In genomic region chr15:28064081-28064732, GRCm38 (mm10) we compare ENCODE assay signal across 22 mouse cellular contexts. TPM values are rescaled to one million over a fixed set of nuclear protein-coding genes. Genes with fewer than 3 reads are reported as not detected.
A peak's percentile ranks its signal among the peaks of the same experiment; 100 is the strongest.
DNase-seq lines count a peak whose midpoint lies in the region; ATAC-seq and TF ChIP-seq lines count a peak whose summit lies in the region.
"Had no signal": no experiment of that assay in that cellular context is flagged by ENCODE, and none has a peak within 500 bp of the region (broad histone marks: within the 10 kb centered on the region; RNA-seq: fewer than 3 reads in every experiment).

No protein-coding gene starts in this region.

- no peak for TF ChIP-seq POLR2A in kidney, adult 2 months (IDR thresholded peaks at IDR 0.05; ENCODE audit: low read depth, low read length)

- H3K9me3 ChIP-seq in kidney, embryonic 16.5 days (ENCODE audit: low read length), result no peaks in the 10 kb centered on the region
- no peaks in the 10 kb centered on the region for H3K9me3 ChIP-seq in hindbrain, embryonic 13.5 days
- H3K9me3 ChIP-seq in liver, postnatal 0 days (ENCODE audit: low read length), result no peaks in the 10 kb centered on the region
- H3K9me3 ChIP-seq: embryonic facial prominence, embryonic 13.5 days; forebrain, embryonic 12.5 days; hindbrain, embryonic 12.5 days had no signal

- POLR2A ChIA-PET in Patski (lab: Charles Lee), result interaction anchor here (0.9 kb wide), 1 partner anchor 77 kb away, joined by 3 read pairs; no protein-coding TSS in a partner anchor

- CTCF ChIA-PET in Patski (lab: Charles Lee), result no interaction called here

- 0 out of 2 replicates have a peak overlapping the region, but pooled peaks have one; percentile 48 for H3K27ac ChIP-seq in kidney, adult 2 months (ENCODE audit: insufficient read depth, low read depth, low read length)
- H3K27ac ChIP-seq in kidney, embryonic 16.5 days (ENCODE audit: low read length), result 0 out of 2 replicates have a peak overlapping the region, but pooled peaks have one; percentile 53
- no peak overlapping the region for H3K27ac ChIP-seq in hindbrain, embryonic 13.5 days
- no peak overlapping the region for H3K27ac ChIP-seq in liver, postnatal 0 days (ENCODE audit: low read depth)
- H3K27ac ChIP-seq: embryonic facial prominence, embryonic 13.5 days; forebrain, embryonic 12.5 days; gastrocnemius, adult 2 months; hindbrain, embryonic 12.5 days; hindbrain, postnatal 0 days had no signal

- peaks cover 3% of the 10 kb centered on the region; the same call in 1 of the 2 replicates for H3K4me1 ChIP-seq in kidney, adult 2 months (ENCODE audit: control insufficient read depth, insufficient read depth, low read length)
- peaks cover 3% of the 10 kb centered on the region; the same call in 1 of the 2 replicates for H3K4me1 ChIP-seq in kidney, embryonic 16.5 days (ENCODE audit: insufficient read depth, low read length)
- H3K4me1 ChIP-seq in hindbrain, embryonic 13.5 days (replicated peaks), result 0 out of 2 replicates have a peak, but pooled peaks cover 2% of the 10 kb centered on the region
- H3K4me1 ChIP-seq in liver, postnatal 0 days (ENCODE audit: insufficient read depth), result no peaks in the 10 kb centered on the region
- H3K4me1 ChIP-seq: embryonic facial prominence, embryonic 13.5 days had no signal

- H3K9ac ChIP-seq in kidney, embryonic 16.5 days (replicated peaks; ENCODE audit: low read length), result no peak overlapping the region
- no peak overlapping the region for H3K9ac ChIP-seq in hindbrain, embryonic 13.5 days
- no peak overlapping the region for H3K9ac ChIP-seq in liver, postnatal 0 days (replicated peaks)
- H3K9ac ChIP-seq: embryonic facial prominence, embryonic 13.5 days; forebrain, embryonic 12.5 days; forebrain, postnatal 0 days; hindbrain, embryonic 12.5 days had no signal

- H3K4me2 ChIP-seq in kidney, embryonic 16.5 days (replicated peaks; ENCODE audit: low read depth, low read length), result no peak overlapping the region
- no peak overlapping the region for H3K4me2 ChIP-seq in hindbrain, embryonic 13.5 days
- no peak overlapping the region for H3K4me2 ChIP-seq in liver, postnatal 0 days (ENCODE audit: low read depth, low read length)
- H3K4me2 ChIP-seq: embryonic facial prominence, embryonic 13.5 days; forebrain, embryonic 12.5 days; hindbrain, embryonic 12.5 days had no signal

- no peaks in the 10 kb centered on the region for H3K27me3 ChIP-seq in Patski
- H3K27me3 ChIP-seq in kidney, adult 2 months (replicated peaks; ENCODE audit: control insufficient read depth, insufficient read depth, low read length), result no peaks in the 10 kb centered on the region
- H3K27me3 ChIP-seq in kidney, embryonic 16.5 days (ENCODE audit: insufficient read depth, low read length), result no peaks in the 10 kb centered on the region
- H3K27me3 ChIP-seq in hindbrain, embryonic 13.5 days, result no peaks in the 10 kb centered on the region
- H3K27me3 ChIP-seq in liver, postnatal 0 days (ENCODE audit: insufficient read depth, low read length), result no peaks in the 10 kb centered on the region
- H3K27me3 ChIP-seq: CH12.LX; embryonic facial prominence, embryonic 13.5 days; hindbrain, embryonic 12.5 days had no signal

- WGBS in kidney, adult 2 months, result 47% methylated on average over 13 of the region's 13 CpGs
- 53% methylated on average over 13 of the region's 13 CpGs for WGBS in kidney, embryonic 16.5 days
- 46% methylated on average over 13 of the region's 13 CpGs for WGBS in hindbrain, embryonic 13.5 days
- WGBS in liver, postnatal 0 days (ENCODE audit: insufficient replicate concordance), result 76% methylated on average over 13 of the region's 13 CpGs

- TF ChIP-seq EP300 in liver, postnatal 0 days (IDR thresholded peaks at IDR 0.05; ENCODE audit: low read depth), result no peak

- peak; percentile 44 for ATAC-seq in Patski
- ATAC-seq in kidney, embryonic 16.5 days (ENCODE audit: low FRiP score, low TSS enrichment), result peak; percentile 60; the same call in 1 of the 2 replicates
- ATAC-seq in hindbrain, embryonic 13.5 days (ENCODE audit: low FRiP score), result no peak
- ATAC-seq in liver, postnatal 0 days, result no peak
- ATAC-seq: forebrain, postnatal 0 days; hindbrain, postnatal 0 days had no signal

- in situ Hi-C loops in Patski (cut with MboI; ENCODE audit: low pct_unique_long_range_greater_than_20kb), result no loop called here

- no peaks in the 10 kb centered on the region for H3K36me3 ChIP-seq in kidney, adult 2 months (ENCODE audit: control insufficient read depth, insufficient read depth, low read length)
- no peaks in the 10 kb centered on the region for H3K36me3 ChIP-seq in kidney, embryonic 16.5 days (ENCODE audit: insufficient read depth, low read length)
- no peaks in the 10 kb centered on the region for H3K36me3 ChIP-seq in hindbrain, embryonic 13.5 days
- no peaks in the 10 kb centered on the region for H3K36me3 ChIP-seq in liver, postnatal 0 days (replicated peaks; ENCODE audit: insufficient read depth, low read length)
- H3K36me3 ChIP-seq: embryonic facial prominence, embryonic 13.5 days; forebrain, embryonic 12.5 days; hindbrain, embryonic 12.5 days had no signal

- TF ChIP-seq CTCF in Patski (IDR thresholded peaks at IDR 0.05), result no peak
- no peak for TF ChIP-seq CTCF in kidney, adult 2 months (conservative IDR thresholded peaks at IDR 0.05; ENCODE audit: insufficient read depth, insufficient read length, low read depth, low read length)
- no peak for TF ChIP-seq CTCF in liver, postnatal 0 days (IDR thresholded peaks at IDR 0.05; ENCODE audit: low read depth)

- no peak overlapping the region for H3K4me3 ChIP-seq in kidney, adult 2 months (ENCODE audit: insufficient read depth, low read depth, low read length)
- H3K4me3 ChIP-seq in kidney, embryonic 16.5 days (ENCODE audit: low read length), result no peak overlapping the region
- H3K4me3 ChIP-seq in hindbrain, embryonic 13.5 days, result no peak overlapping the region
- no peak overlapping the region for H3K4me3 ChIP-seq in liver, postnatal 0 days (ENCODE audit: low read depth, low read length)
- H3K4me3 ChIP-seq: embryonic facial prominence, embryonic 13.5 days; forebrain, embryonic 12.5 days; gastrocnemius, adult 2 months; hindbrain, embryonic 12.5 days had no signal

- DNase-seq in Patski (ENCODE audit: low read depth, low spot score), result no peak
- peak; percentile 77 for DNase-seq in kidney, adult 2 months
- DNase-seq in kidney, postnatal 25 days, result peak; percentile 36 to 60
- no peak for DNase-seq in thymus, postnatal 10 days (ENCODE audit: low spot score in 2 of 2)
- no peak for DNase-seq in liver, postnatal 0 days
- DNase-seq: adrenal gland, adult 8-10 months; adrenal gland, postnatal 36 days; cerebellum, adult 2 months; cerebellum, postnatal 14 days; forebrain, postnatal 0 days; gastrocnemius, adult 2 months; gastrocnemius, postnatal 25 days; heart, adult 11 months; heart, postnatal 10 days; heart, postnatal 4 days had no signal

RNA-seq across cellular contexts. Expression of gene Trio, which starts 38.6 kb away (rescaled TPM):
- polyA plus RNA-seq in Patski (2021), result 103 TPM
- polyA plus RNA-seq in kidney, adult 2 months (2012; rRNA removed), result 37.2 and 44.5 TPM in 2 replicates
- polyA plus RNA-seq in kidney, embryonic 16.5 days (2015; fragmentation: Nextera tagmentation; extraction: Ambion mirVana), result 24.3 and 27.8 TPM in 2 replicates
- polyA plus RNA-seq in hindbrain, embryonic 13.5 days (2015; fragmentation: Nextera tagmentation; extraction: Ambion mirVana), result 37.7 and 39.5 TPM in 2 replicates
- polyA plus RNA-seq in liver, postnatal 0 days (2015; fragmentation: Nextera tagmentation; extraction: Ambion mirVana), result 5.1 and 5.5 TPM in 2 replicates

Comparison
In these comparisons a context has a peak if more than half of its experiments do, and no peak if none do; other contexts are left out.
1. ATAC-seq: peak in Patski (single experiment) and kidney, embryonic 16.5 days (single experiment); none in hindbrain, embryonic 13.5 days (single experiment) and liver, postnatal 0 days (single experiment).
2. DNase-seq: peak in kidney, adult 2 months (single experiment) and kidney, postnatal 25 days (2 of 2); none in Patski (single experiment), thymus, postnatal 10 days (0 of 2) and liver, postnatal 0 days (single experiment).
3. H3K27ac ChIP-seq: peak in kidney, adult 2 months (single experiment) and kidney, embryonic 16.5 days (single experiment); none in hindbrain, embryonic 13.5 days (single experiment) and liver, postnatal 0 days (single experiment).